Mouse (Mus musculus) heart, embryonic 13.5 days (tissue): Measurements from ENCODE around the gene Nkap. TPM values are rescaled to one million over a fixed set of nuclear protein-coding genes. Genes with fewer than 3 reads are reported as not detected.
"Not testable (repeated sequence)": the region's sequence is repeated elsewhere in the genome, so short reads cannot be mapped to it uniquely, and the experiment has no call there.

Source experiments
- ATAC-seq: fragments of 200-750 bp; cut with Nextera tagmentation; 2 replicates; pipeline ENCODE4 v1.8.0; 2017; ENCODE audit warnings: moderate TSS enrichment; ENCODE audit not compliant: insufficient number of reproducible peaks, low FRiP score, low TSS enrichment; ENCODE audit errors: extremely low read depth
- H3K27ac ChIP-seq: fragments of 300-500 bp; sonication (generic); replicated peaks from 2 replicates; pipeline ENCODE4 v1.5.1; 2015; ENCODE audit warnings: moderate library complexity, mild to moderate bottlenecking, inconsistent platforms
- H3K27me3 ChIP-seq: fragments of 300-500 bp; sonication (generic); replicated peaks from 2 replicates; pipeline ENCODE4 v1.6.1; 2015; ENCODE audit warnings: mild to moderate bottlenecking, inconsistent platforms
- H3K36me3 ChIP-seq: fragments of 300-500 bp; sonication (generic); 2 replicates; pipeline ENCODE4 v1.6.1; 2015; ENCODE audit warnings: mild to moderate bottlenecking, inconsistent platforms
- H3K4me1 ChIP-seq: fragments of 300-500 bp; sonication (generic); 2 replicates; pipeline ENCODE4 v1.6.1; 2015; ENCODE audit warnings: inconsistent platforms
- H3K4me2 ChIP-seq: fragments of 300-500 bp; sonication (generic); 2 replicates; pipeline ENCODE4 v1.6.1; 2015; ENCODE audit warnings: inconsistent platforms, mild to moderate bottlenecking, moderate library complexity
- H3K4me3 ChIP-seq: fragments of 300-500 bp; sonication (generic); 2 replicates; pipeline ENCODE4 v1.5.1; 2015; ENCODE audit warnings: moderate library complexity, mild to moderate bottlenecking, inconsistent platforms
- H3K9ac ChIP-seq: fragments of 300-500 bp; sonication (generic); 2 replicates; pipeline ENCODE4 v1.6.1; 2015; ENCODE audit warnings: inconsistent platforms, mild to moderate bottlenecking, moderate library complexity
- H3K9me3 ChIP-seq: fragments of 300-500 bp; sonication (generic); 2 replicates; pipeline ENCODE4 v1.6.1; 2016; ENCODE audit warnings: inconsistent platforms
- WGBS: fragments of 180-500 bp; shearing (Covaris S2); methylation state at CpG from one replicate; pipeline ENCODE4 v1.1.7; 2015; ENCODE audit warnings: mixed read lengths; 5-methylcytosine and 5-hydroxymethylcytosine counted together
- polyA plus RNA-seq: library from polyadenylated mRNA; unstranded; fragments of >200 nt; fragmentation: Nextera tagmentation; extraction: Ambion mirVana; gene quantifications from 2 replicates; pipeline ENCODE4 v1.2.1, GENCODE M21; 2015

The Nkap gene
- polyA plus RNA-seq, 1 experiment from 2014 or later: 10.1 TPM

DNA sequence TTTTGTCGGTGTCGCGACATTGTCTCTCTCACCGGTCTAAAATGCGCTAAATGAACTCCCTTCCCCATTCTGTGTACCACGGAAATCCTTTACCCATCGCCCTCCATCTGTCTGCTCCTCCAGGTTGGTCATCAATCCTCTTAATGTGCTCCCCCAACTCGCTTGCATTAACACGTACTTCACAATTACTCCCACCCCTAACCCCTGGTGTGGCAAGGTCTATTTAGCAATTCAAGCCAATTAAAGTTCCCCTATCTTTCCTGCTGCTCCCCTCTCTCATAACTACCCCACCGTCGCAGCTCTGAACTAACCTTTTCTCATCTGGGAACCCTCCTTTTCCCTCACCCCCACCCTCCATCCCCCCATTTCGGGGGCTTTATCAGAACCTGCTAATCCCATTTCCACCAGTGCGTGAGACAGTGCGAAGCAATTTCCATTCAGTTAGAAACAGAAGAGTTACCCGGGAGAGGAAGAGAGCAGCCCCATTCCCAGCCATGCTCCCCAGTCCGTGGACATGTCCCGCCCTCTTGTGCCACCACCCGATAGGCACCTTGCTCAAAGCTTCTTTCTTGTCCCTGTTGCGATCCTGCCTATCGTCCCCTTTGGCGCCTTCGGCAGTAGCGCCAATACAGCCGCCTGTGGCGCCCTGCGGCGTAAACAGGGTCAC, 16.9 kb upstream of the Nkap start:
- no peaks in the 10 kb centered on the region for H3K9me3 ChIP-seq
- ATAC-seq: peak; percentile 56
- peak overlapping the region; percentile 76 for H3K4me2 ChIP-seq
- H3K4me3 ChIP-seq: peak overlapping the region; percentile 64
- peaks cover 17% of the 10 kb centered on the region; the same call in 1 of the 2 replicates for H3K36me3 ChIP-seq
- H3K27ac ChIP-seq: peak overlapping the region; percentile 89
- peak overlapping the region; percentile 85 for H3K9ac ChIP-seq
- no peaks in the 10 kb centered on the region for H3K27me3 ChIP-seq
- 9% methylated on average over 27 of the region's 27 CpGs for WGBS
- no peaks in the 10 kb centered on the region for H3K4me1 ChIP-seq

DNA sequence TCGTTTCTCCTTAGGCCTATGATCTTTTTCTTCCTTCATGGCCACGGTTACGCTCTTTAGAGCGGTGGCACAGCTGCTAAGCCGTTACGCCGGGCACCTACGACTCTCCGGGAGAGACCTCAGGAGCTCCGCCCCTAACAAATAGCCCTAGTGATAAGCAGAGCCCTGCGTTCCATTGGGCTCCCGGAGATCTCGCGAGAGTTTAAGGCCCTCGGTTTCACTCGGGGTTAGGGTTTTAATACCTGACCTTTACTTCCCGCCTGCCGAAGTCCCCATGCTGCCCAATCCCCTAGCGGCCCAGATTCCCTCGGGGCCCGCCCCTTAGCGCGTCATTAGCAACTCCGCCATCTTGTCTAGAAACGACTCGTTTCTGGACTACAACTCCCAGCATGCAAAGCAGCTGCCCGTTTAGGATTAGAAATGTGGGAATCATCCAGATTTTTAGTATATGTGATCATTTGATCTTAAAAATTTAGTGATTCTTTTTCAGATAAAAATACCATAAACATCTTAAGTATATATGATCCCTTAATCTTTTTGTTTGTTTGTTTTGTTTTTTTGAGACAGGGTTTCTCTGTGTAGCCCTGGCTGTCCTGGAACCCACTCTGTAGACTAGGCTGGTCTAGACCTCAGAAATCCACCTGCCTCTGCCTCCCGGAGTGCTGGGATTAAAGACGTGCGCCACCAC, 16.3 kb upstream of the Nkap start, which contains the start of gene Upf3b:
Gene Upf3b (minus strand): TSS at position 130 of the 688 bp plus-strand sequence.
- H3K36me3 ChIP-seq: peaks cover 13% of the 10 kb centered on the region; the same call in 1 of the 2 replicates
- H3K4me3 ChIP-seq: peak within 1 kb of the TSS; percentile 64
- H3K9me3 ChIP-seq: no peaks in the 10 kb centered on the region
- 10% methylated on average over 30 of the region's 30 CpGs for WGBS
- H3K4me2 ChIP-seq: peak within 1 kb of the TSS; percentile 76
- peak within 1 kb of the TSS; percentile 89 for H3K27ac ChIP-seq
- peak within 1 kb of the TSS; percentile 85 for H3K9ac ChIP-seq
- no peaks in the 10 kb centered on the region for H3K4me1 ChIP-seq
- no peaks in the 10 kb centered on the region for H3K27me3 ChIP-seq
- peak; percentile 95 for ATAC-seq

DNA sequence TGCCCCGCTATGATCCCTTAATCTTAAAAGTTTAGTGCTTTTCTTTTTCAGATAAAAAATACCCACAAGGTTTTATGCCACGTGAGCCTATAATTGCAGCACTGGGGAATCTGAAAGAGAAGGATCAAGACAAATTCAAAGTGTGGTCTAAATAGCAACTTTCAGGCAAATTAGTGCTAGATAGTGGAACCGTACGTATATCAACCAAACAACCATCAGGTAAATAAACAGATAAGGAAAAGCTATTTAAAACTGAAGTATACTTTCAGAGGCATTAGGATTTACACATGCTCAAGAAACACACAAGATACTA, 15.8 kb upstream of the Nkap start:
- Histone ChIP-seq H3K4me3 (no peak overlapping the region), H3K36me3 (peaks cover 13% of the 10 kb centered on the region; the same call in 1 of the 2 replicates), H3K27me3 (no peaks in the 10 kb centered on the region), H3K4me1 (no peaks in the 10 kb centered on the region), H3K9ac (no peak overlapping the region), H3K4me2 (peak overlapping the region; percentile 76), H3K27ac (no peak overlapping the region), H3K9me3 (no peaks in the 10 kb centered on the region)
- 76% methylated on average over 4 of the region's 4 CpGs for WGBS
- ATAC-seq: no peak

DNA sequence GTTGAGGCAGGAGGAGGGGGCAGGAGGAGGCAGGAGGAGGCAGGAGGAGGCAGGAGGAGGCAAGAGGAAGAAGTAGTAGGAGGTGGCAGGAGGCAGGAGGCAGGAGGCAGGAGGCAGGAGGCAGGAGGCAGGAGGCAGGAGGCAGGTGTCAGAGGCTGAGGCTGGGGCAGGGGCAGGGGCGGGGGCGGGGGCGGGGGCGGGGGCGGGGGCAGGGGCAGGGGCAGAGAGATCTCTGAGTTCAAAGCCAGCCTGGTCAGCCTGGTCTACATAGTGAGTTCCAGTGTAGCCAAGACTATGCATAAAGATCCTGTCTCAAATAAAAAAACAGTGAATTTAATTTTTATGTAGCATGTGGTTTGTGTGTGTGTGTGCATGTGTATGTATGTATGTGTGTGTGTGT, 9.5 kb upstream of the Nkap start:
- Histone ChIP-seq H3K9me3 (no peaks in the 10 kb centered on the region), H3K27ac (no peak overlapping the region), H3K4me1 (no peaks in the 10 kb centered on the region), H3K4me2 (no peak overlapping the region), H3K4me3 (no peak overlapping the region), H3K27me3 (peaks cover 22% of the 10 kb centered on the region), H3K9ac (no peak overlapping the region), H3K36me3 (no peaks in the 10 kb centered on the region)
- peak; percentile 61; the same call in 1 of the 2 replicates for ATAC-seq
- no CpG with 5 or more reads among the region's 5 CpGs for WGBS

DNA sequence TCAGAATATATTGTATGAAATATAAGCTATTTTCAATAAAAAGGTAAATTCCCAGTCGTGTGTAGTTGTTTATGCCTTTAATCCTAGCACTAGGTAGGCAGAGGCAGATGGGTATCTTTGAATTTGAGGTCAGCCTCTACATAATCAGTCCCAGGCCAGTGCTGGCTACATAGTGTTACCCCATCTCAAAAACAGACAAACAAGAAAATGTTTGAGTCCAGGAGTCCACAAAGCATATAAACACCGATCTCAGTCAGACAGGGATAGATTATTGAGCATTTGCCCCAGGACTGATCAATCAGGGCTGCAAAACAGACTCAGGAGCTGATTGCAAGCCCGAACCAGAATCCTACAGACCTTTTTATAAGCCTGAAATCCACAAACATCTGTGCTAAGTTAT, 7.0 kb upstream of the Nkap start:
- H3K36me3 ChIP-seq: no peaks in the 10 kb centered on the region
- WGBS: 52% methylated on average over 3 of the region's 3 CpGs
- ATAC-seq: no peak

DNA sequence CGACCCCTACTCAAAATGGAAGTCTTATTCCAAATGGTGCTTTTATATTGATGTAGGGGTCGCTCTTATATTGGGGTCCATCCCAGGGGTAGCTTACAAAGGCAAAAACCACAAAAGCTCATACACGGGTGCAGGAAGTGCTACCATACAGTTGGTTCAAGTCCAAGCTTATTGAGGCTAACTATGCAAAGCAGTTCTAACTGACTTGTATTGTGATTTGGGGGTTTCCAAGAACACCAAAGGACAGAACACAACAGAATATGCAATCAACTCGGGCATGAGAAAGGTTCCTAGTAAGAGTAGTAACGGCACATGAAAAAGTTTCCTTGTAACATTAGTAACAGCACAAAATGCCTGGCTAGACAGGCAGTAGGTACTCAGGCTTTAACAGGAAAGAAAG, 6.4 kb upstream of the Nkap start:
- H3K36me3 ChIP-seq: no peaks in the 10 kb centered on the region
- WGBS: 58% methylated on average over 5 of the region's 5 CpGs
- H3K4me2 ChIP-seq: no peak overlapping the region
- no peak overlapping the region for H3K27ac ChIP-seq
- H3K9ac ChIP-seq: no peak overlapping the region
- H3K4me1 ChIP-seq: no peaks in the 10 kb centered on the region
- peaks cover 22% of the 10 kb centered on the region for H3K27me3 ChIP-seq
- H3K9me3 ChIP-seq: no peaks in the 10 kb centered on the region
- H3K4me3 ChIP-seq: no peak overlapping the region
- no peak for ATAC-seq

More for the DNA sequence above, 7.0 kb upstream of the Nkap start:
- Histone ChIP-seq H3K9me3 (no peaks in the 10 kb centered on the region), H3K4me3 (no peak overlapping the region), H3K27ac (no peak overlapping the region), H3K4me1 (no peaks in the 10 kb centered on the region), H3K4me2 (no peak overlapping the region), H3K27me3 (peaks cover 22% of the 10 kb centered on the region), H3K9ac (no peak overlapping the region)

DNA sequence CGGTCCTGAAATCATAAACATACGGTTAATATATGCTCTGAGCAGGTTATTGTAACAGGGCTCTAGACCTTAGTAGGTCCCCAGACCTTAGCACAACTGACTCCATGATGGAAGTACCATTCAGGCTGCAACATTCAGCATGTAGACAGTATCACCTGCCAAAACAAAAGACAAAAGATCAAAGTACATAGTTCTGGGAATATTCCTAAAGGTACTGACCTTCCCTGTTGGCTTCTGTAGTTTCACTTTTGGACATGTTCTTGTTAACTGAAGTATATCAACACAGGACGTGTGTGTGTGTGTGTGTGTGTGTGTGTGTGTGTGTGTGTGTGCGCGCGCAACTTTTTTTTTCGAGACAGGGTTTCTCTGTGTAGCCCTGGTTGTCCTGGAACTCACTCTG, 1.1 kb upstream of the Nkap start:
- Histone ChIP-seq H3K4me1 (peaks cover 11% of the 10 kb centered on the region), H3K27ac (no peak overlapping the region), H3K4me2 (no peak overlapping the region), H3K9ac (no peak overlapping the region), H3K36me3 (no peaks in the 10 kb centered on the region), H3K9me3 (no peaks in the 10 kb centered on the region), H3K27me3 (no peaks in the 10 kb centered on the region), H3K4me3 (no peak overlapping the region)
- WGBS: 88% methylated on average over 7 of the region's 7 CpGs
- ATAC-seq: no peak

DNA sequence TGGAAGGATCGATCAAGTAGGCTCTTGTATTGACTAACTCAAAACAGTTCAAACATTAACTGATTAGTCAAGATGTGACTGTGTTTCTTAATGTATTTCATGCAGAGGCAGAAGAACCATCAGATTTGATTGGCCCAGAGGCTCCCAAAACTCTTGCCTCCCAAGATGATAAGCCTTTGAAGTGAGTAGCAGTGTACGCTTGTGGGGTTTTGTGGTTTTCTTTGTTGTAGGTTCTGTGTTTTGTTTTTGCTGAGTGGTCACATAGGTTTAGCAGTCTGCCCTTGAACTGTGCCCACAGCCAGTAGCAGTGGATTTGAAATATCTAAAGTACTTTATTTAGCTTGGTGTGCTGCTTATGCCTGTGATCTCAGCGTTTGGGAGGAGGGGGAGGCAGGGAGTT, 15.1 kb downstream of the Nkap start:
- Histone ChIP-seq H3K9ac (no peak overlapping the region), H3K4me3 (no peak overlapping the region), H3K4me2 (no peak overlapping the region), H3K36me3 (peaks cover 53% of the 10 kb centered on the region), H3K4me1 (no peaks in the 10 kb centered on the region), H3K27me3 (no peaks in the 10 kb centered on the region), H3K9me3 (no peaks in the 10 kb centered on the region), H3K27ac (no peak overlapping the region)
- 90% methylated on average over 3 of the region's 3 CpGs for WGBS
- ATAC-seq: no peak

DNA sequence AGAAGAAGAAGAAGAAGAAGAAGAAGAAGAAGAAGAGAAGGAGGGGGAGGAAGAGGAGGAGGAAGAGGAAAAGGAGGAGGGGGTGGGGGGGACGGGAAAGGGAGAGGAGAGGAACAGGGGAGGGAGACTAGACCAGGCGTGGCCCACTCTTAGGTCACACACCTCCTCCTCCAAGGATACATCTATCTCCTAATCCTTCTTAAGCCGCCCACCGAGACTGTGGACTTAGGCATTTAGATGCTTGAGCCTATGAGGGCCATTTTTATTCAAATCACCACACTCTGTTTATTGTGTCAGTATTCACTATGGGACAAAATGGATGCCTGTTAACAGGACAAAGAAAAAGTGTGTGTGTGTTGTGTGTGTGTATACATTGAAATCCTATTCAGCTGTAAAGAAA, 17.9 kb downstream of the Nkap start:
- H3K4me3 ChIP-seq, H3K27ac ChIP-seq, H3K4me1 ChIP-seq, ATAC-seq, H3K27me3 ChIP-seq, H3K9me3 ChIP-seq, H3K4me2 ChIP-seq, H3K9ac ChIP-seq: not testable (repeated sequence)
- WGBS: 54% methylated on average over 2 of the region's 4 CpGs
- H3K36me3 ChIP-seq: peaks cover 40% of the 10 kb centered on the region

DNA sequence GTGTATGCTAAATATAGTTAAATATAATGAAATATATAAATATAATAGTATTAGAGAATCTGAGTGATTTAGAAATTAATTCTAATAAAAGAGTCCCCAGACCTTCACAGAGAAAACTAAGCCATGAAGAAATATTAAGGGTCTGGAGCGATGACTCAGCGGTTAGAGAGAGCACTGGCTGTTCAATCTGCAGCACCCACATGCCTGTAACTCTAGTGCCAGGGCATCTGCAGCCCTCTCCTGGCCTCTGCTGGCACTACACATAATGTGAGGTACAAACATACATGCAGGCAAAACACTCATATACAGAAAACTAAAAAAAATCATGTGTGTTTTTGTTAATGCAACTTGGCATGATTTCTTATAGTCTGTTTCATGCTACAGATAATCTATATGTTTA, 18.4 kb downstream of the Nkap start:
- H3K4me2 ChIP-seq: no peak overlapping the region
- no peak for ATAC-seq
- 92% methylated on average over 2 of the region's 2 CpGs for WGBS

DNA sequence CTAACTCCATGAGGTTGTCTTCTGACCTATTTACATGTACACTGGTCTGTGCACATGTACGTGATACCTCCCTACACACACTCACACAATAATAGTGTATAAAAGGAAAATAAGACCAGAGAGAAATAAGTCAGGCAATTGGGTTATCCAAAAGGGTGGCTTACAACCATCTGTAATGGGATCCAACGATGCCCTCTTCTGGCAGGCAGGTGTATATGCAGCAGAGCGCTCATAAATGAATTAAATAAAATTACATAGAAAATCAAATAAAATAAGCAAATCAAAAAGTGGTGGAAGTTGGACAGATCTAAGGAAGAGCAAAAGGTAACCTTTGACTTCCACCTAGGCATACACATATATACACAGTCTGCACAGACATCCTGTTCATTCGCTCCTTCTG, 31.2 kb downstream of the Nkap start:
- Histone ChIP-seq H3K9me3 (no peaks in the 10 kb centered on the region), H3K27ac (no peak overlapping the region), H3K4me3 (no peak overlapping the region), H3K4me2 (no peak overlapping the region), H3K36me3 (peaks cover 23% of the 10 kb centered on the region), H3K27me3 (no peaks in the 10 kb centered on the region), H3K4me1 (no peaks in the 10 kb centered on the region), H3K9ac (no peak overlapping the region)
- ATAC-seq: no peak
- WGBS: 50% methylated on average over 4 of the region's 4 CpGs

More for the DNA sequence above, 18.4 kb downstream of the Nkap start:
- H3K4me3 ChIP-seq: no peak overlapping the region
- H3K27me3 ChIP-seq: no peaks in the 10 kb centered on the region
- H3K9me3 ChIP-seq: no peaks in the 10 kb centered on the region
- H3K27ac ChIP-seq: no peak overlapping the region
- H3K9ac ChIP-seq: no peak overlapping the region
- no peaks in the 10 kb centered on the region for H3K4me1 ChIP-seq
- H3K36me3 ChIP-seq: peaks cover 40% of the 10 kb centered on the region

DNA sequence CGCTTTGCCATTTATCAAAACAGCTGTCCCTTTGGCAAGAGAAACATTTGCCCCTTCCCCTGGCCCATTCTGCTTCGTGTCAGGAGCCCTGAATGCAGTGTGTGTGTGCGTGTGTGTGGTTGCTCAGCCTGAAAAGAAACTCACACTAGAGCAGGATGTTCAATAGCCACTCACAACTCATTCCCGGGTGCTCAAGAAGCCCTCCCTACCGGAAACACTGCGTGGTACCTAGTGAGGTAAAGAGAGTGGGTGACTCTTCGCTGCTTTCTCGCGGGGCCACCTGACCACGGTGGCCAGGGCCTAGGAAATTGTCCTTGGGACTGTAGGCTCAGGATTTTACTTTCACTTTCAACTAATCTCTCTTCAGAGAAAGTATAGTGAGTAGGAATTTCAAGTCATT, 34.6 kb downstream of the Nkap start:
- Histone ChIP-seq H3K9me3 (no peaks in the 10 kb centered on the region), H3K27me3 (peaks cover 4% of the 10 kb centered on the region; the same call in 1 of the 2 replicates), H3K4me3 (no peak overlapping the region), H3K27ac (no peak overlapping the region), H3K4me1 (no peaks in the 10 kb centered on the region), H3K9ac (no peak overlapping the region), H3K4me2 (no peak overlapping the region), H3K36me3 (no peaks in the 10 kb centered on the region)
- 75% methylated on average over 10 of the region's 10 CpGs for WGBS
- no peak for ATAC-seq
